Mouse (Mus musculus) CH12.LX (cell line): ENCODE data around the gene Fam151b. TPM values are rescaled to one million over a fixed set of nuclear protein-coding genes. Genes with fewer than 3 reads are reported as not detected.
A peak's percentile ranks its signal among the peaks of the same experiment; 100 is the strongest.

Source experiments
- DNase-seq: peaks from one replicate; pipeline ENCODE4 v3.0.0-alpha.2; 2013; ENCODE audit errors: extremely low read depth
- H3K27ac ChIP-seq: 2 replicates; pipeline ENCODE4 v1.5.1; 2012; ENCODE audit warnings: low read depth, mild to moderate bottlenecking, control low read depth, moderate library complexity; ENCODE audit not compliant: insufficient read depth
- H3K27me3 ChIP-seq: replicated peaks from 2 replicates; pipeline ENCODE3; 2012; ENCODE audit warnings: inconsistent platforms
- H3K36me3 ChIP-seq, 2 experiments: replicated peaks in 1 of 2; 2 replicates each; pipeline versions ENCODE3 to v1.6.1; 2012; ENCODE audit warnings: inconsistent platforms in 1 of 2, low read length in 1 of 2, mild to moderate bottlenecking in 1 of 2, mixed read lengths in 1 of 2, moderate library complexity in 1 of 2; ENCODE audit not compliant: control insufficient read depth in 1 of 2, insufficient read depth in 1 of 2
- H3K4me1 ChIP-seq, 2 experiments: 2 replicates each; pipeline ENCODE4 v1.6.1; 2012; ENCODE audit warnings: inconsistent platforms in 1 of 2, moderate library complexity in 1 of 2; ENCODE audit not compliant: insufficient read depth in 2 of 2, control insufficient read depth in 1 of 2
- H3K4me2 ChIP-seq: 2 replicates; pipeline ENCODE4 v1.6.1; 2012; ENCODE audit warnings: low read depth, mild to moderate bottlenecking, control low read depth; ENCODE audit not compliant: poor library complexity, insufficient read depth, severe bottlenecking
- H3K4me3 ChIP-seq, 3 experiments: fragments of 150-350 bp in 1 of 3; sonication (generic) in 1 of 3; replicated peaks in 1 of 3; 2 replicates each; pipeline versions ENCODE3 to v1.5.1; 2011 to 2012; ENCODE audit warnings: low read depth in 2 of 3, low read length in 2 of 3, mild to moderate bottlenecking in 2 of 3, moderate library complexity in 2 of 3, control low read depth in 1 of 3, improper control_type of control experiment in 1 of 3, inconsistent platforms in 1 of 3, mixed read lengths in 1 of 3; ENCODE audit not compliant: poor library complexity in 1 of 3
- H3K79me2 ChIP-seq: replicated peaks from 2 replicates; pipeline ENCODE4 v1.6.1; 2012; ENCODE audit warnings: mild to moderate bottlenecking, moderate library complexity; ENCODE audit not compliant: control insufficient read depth, poor library complexity, insufficient read depth, severe bottlenecking; ENCODE audit errors: extremely low read depth
- H3K9ac ChIP-seq: 2 replicates; pipeline ENCODE4 v1.6.1; 2012; ENCODE audit warnings: low read depth, mild to moderate bottlenecking, control low read depth, moderate library complexity; ENCODE audit not compliant: insufficient read depth
- H3K9me3 ChIP-seq: replicated peaks from 2 replicates; pipeline ENCODE3; 2012; ENCODE audit warnings: low read length, inconsistent platforms, mixed read lengths
- BHLHE40 ChIP-seq: IDR thresholded peaks from 2 replicates; pipeline ENCODE4 v1.6.1; 2011; ENCODE audit warnings: mild to moderate bottlenecking, low read depth, low read length, improper control_type of control experiment
- CHD1 ChIP-seq: IDR thresholded peaks from 2 replicates; pipeline ENCODE4 v1.6.1; 2012; ENCODE audit warnings: low read depth, low read length, improper control_type of control experiment, inconsistent platforms
- EP300 ChIP-seq: IDR thresholded peaks from 2 replicates; pipeline ENCODE4 v1.6.1; 2011; ENCODE audit warnings: low read length, improper control_type of control experiment
- IRF4 ChIP-seq: IDR thresholded peaks from 2 replicates; pipeline ENCODE4 v1.6.1; 2014; ENCODE audit warnings: low read depth, mild to moderate bottlenecking, inconsistent platforms, low read length, improper control_type of control experiment
- JUND ChIP-seq: conservative IDR thresholded peaks from 2 replicates; pipeline ENCODE4 v1.6.1; 2011; ENCODE audit warnings: low read depth, low read length, improper control_type of control experiment
- MAX ChIP-seq: IDR thresholded peaks from 2 replicates; pipeline ENCODE4 v1.6.1; 2011; ENCODE audit warnings: low read length, improper control_type of control experiment
- MXI1 ChIP-seq: IDR thresholded peaks from 2 replicates; pipeline ENCODE4 v1.6.1; 2011; ENCODE audit warnings: mild to moderate bottlenecking, low read depth, low read length, improper control_type of control experiment
- MYC ChIP-seq: IDR thresholded peaks from 2 replicates; pipeline ENCODE4 v1.6.1; 2011; ENCODE audit warnings: low read depth, mild to moderate bottlenecking, improper control_type of control experiment, low read length
- NELFE ChIP-seq: IDR thresholded peaks from 2 replicates; pipeline ENCODE4 v1.6.1; 2011; ENCODE audit warnings: low read depth, low read length, improper control_type of control experiment
- NRF1 ChIP-seq: IDR thresholded peaks from 2 replicates; pipeline ENCODE4 v1.6.1; 2014; ENCODE audit warnings: low read depth, mild to moderate bottlenecking, inconsistent platforms, low read length, improper control_type of control experiment, moderate library complexity
- SMC3 ChIP-seq: IDR thresholded peaks from 2 replicates; pipeline ENCODE4 v1.6.1; 2011; ENCODE audit warnings: low read depth, low read length, improper control_type of control experiment
- TBP ChIP-seq: conservative IDR thresholded peaks from 2 replicates; pipeline ENCODE4 v1.6.1; 2011; ENCODE audit warnings: low read depth, low read length, improper control_type of control experiment
- TCF12 ChIP-seq: IDR thresholded peaks from 2 replicates; pipeline ENCODE4 v1.6.1; 2014; ENCODE audit warnings: low read depth, mild to moderate bottlenecking, inconsistent platforms, low read length, improper control_type of control experiment
- UBTF ChIP-seq: IDR thresholded peaks from 2 replicates; pipeline ENCODE4 v1.6.1; 2012; ENCODE audit warnings: low read depth, mild to moderate bottlenecking, inconsistent platforms, low read length, improper control_type of control experiment, moderate library complexity
- ZKSCAN1 ChIP-seq: IDR thresholded peaks from 2 replicates; pipeline ENCODE4 v1.6.1; 2012; ENCODE audit warnings: low read depth, inconsistent platforms, low read length, improper control_type of control experiment, borderline replicate concordance
- dilution Hi-C: fragments of 300-500 bp; cut with MboI; formaldehyde crosslinking; loops from 2 replicates; pipeline ENCODE4 v1.14.3; 2020; ENCODE audit warnings: low sequenced_read_pairs; ENCODE audit not compliant: extremely low pct_unique_long_range_greater_than_20kb, extremely low pct_ligation_motif_present
- in situ Hi-C: fragments of 300-500 bp; cut with MboI; formaldehyde crosslinking; loops from 3 replicates; pipeline ENCODE4 v1.14.3; 2019; ENCODE audit warnings: low sequenced_read_pairs, low pct_ligation_motif_present, low pct_unique_long_range_greater_than_20kb, mixed read lengths
- polyA plus RNA-seq: library from polyadenylated mRNA; unstranded; fragments of >175 nt; gene quantifications from 2 replicates; pipeline ENCODE4 v1.2.1, GENCODE M21; 2012; ENCODE audit warnings: low read depth; ENCODE audit not compliant: insufficient read length
- total RNA-seq, 2 experiments: library from RNA; depleted of rRNA; stranded (reverse); fragments of 300-350 nt in 1 of 2; fragments of >200 nt in 1 of 2; gene quantifications; 2 replicates each; pipeline ENCODE4 v1.2.3; 2012 to 2014

The Fam151b gene
- total and polyA plus RNA-seq, 3 experiments, result 2.5 to 5.2 (median 3.7) TPM

GRCm38 (mm10) chr13:92440286-92440685 lies 43.5 kb downstream of the Fam151b start:
- H3K9me3 ChIP-seq, result no peaks in the 10 kb centered on the region
- H3K9ac ChIP-seq, result no peak overlapping the region
- TF ChIP-seq ZKSCAN1 (no peak), TCF12 (no peak), JUND (no peak), BHLHE40 (no peak), IRF4 (no peak)
- H3K79me2 ChIP-seq, result no peaks in the 10 kb centered on the region
- no peak overlapping the region for H3K27ac ChIP-seq
- H3K4me3 ChIP-seq, result no peak overlapping the region
- DNase-seq, result no peak
- no peaks in the 10 kb centered on the region for H3K27me3 ChIP-seq
- H3K4me2 ChIP-seq, result no peak overlapping the region
- dilution Hi-C loops (no loop called here), in situ Hi-C loops (no loop called here)
- H3K36me3 ChIP-seq, result no peaks in the 10 kb centered on the region
- H3K4me1 ChIP-seq, result no peaks in the 10 kb centered on the region

DNA sequence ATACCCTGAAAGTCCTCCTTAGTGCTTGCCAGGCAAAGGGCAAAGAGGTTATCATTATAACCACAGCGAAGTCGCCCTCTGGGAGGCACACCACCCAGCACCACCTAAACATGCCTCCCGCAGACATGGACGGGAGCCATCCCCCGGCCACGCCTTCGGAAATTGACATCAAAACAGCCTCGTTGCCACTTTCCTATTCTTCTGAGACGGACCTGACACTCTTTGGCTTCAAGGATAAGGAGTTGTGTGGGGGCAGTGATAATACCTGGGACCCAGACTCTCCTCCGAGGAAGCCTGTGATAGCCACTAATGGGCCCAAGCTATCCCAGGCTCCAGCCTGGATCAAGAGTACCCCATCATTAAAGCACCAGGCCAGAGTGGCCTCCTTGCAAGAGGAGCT lies 45.2 kb downstream of the Fam151b start:
- TF ChIP-seq UBTF (no peak), MXI1 (0 out of 2 replicates have a peak, but pooled peaks have one; percentile 5)
- TF ChIP-seq, all 38 proteins: peak for 1
- dilution Hi-C loops, result no loop called here
- in situ Hi-C loops, result no loop called here

DNA sequence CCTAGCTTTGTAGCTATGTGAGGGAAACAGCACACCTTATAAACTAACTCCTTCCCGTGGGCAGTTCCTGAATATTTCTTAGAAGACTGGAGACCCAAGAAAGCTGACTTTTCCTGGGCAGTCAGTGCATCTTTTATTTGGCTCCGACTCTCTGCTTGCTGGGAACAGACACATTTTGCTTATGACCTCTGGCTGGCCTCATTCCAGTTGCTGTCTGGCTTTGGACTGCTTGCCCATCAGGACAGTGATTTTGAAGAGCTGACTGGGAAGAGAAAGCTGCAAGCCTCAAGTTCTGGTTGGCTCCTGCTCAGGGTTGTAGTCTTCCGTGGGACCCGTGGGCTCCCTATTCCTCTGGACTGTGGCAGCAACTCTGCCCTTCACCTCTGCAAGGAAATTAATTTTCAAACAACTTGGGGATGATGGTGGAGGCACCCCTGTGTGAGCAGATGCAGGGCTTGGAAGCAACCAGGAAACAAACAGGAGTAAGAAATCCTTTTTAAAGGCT lies 56.4 kb downstream of the Fam151b start:
- H3K79me2 ChIP-seq, result no peaks in the 10 kb centered on the region
- no peak overlapping the region for H3K27ac ChIP-seq
- dilution Hi-C loops, result no loop called here
- peaks cover 12% of the 10 kb centered on the region for H3K9me3 ChIP-seq
- no peaks in the 10 kb centered on the region for H3K36me3 ChIP-seq
- no peaks in the 10 kb centered on the region for H3K27me3 ChIP-seq
- in situ Hi-C loops, result no loop called here
- peaks cover 0 to 4% of the 10 kb centered on the region in 2 experiments; a peak in 1 of 4 replicates for H3K4me1 ChIP-seq
- H3K9ac ChIP-seq, result no peak overlapping the region
- TF ChIP-seq CHD1 (no peak), EP300 (no peak), MYC (no peak), TBP (no peak), UBTF (no peak), MAX (no peak), NELFE (no peak), NRF1 (no peak), IRF4 (no peak), SMC3 (no peak)
- no peak overlapping the region for H3K4me3 ChIP-seq
- no peak for DNase-seq
- H3K4me2 ChIP-seq, result no peak overlapping the region

More for the DNA sequence above, 45.2 kb downstream of the Fam151b start:
- no peak overlapping the region for H3K4me3 ChIP-seq
- no peaks in the 10 kb centered on the region for H3K27me3 ChIP-seq
- H3K4me2 ChIP-seq, result peak overlapping the region; percentile 0; the same call in 1 of the 2 replicates
- H3K9me3 ChIP-seq, result no peaks in the 10 kb centered on the region
- no peak overlapping the region for H3K27ac ChIP-seq
- no peaks in the 10 kb centered on the region for H3K36me3 ChIP-seq
- no peak for DNase-seq
- no peak overlapping the region for H3K9ac ChIP-seq
- H3K4me1 ChIP-seq, result no peaks in the 10 kb centered on the region
- H3K79me2 ChIP-seq, result no peaks in the 10 kb centered on the region
